Mouse (Mus musculus) mesoderm, embryonic 11.5 days (tissue): ENCODE results near the gene Slc25a14.

Experiments used
- DNase-seq: peaks from one replicate; pipeline ENCODE4 v3.0.0-alpha.2; 2012; ENCODE audit warnings: low read depth, low spot score

Slc25a14 gene

DNA sequence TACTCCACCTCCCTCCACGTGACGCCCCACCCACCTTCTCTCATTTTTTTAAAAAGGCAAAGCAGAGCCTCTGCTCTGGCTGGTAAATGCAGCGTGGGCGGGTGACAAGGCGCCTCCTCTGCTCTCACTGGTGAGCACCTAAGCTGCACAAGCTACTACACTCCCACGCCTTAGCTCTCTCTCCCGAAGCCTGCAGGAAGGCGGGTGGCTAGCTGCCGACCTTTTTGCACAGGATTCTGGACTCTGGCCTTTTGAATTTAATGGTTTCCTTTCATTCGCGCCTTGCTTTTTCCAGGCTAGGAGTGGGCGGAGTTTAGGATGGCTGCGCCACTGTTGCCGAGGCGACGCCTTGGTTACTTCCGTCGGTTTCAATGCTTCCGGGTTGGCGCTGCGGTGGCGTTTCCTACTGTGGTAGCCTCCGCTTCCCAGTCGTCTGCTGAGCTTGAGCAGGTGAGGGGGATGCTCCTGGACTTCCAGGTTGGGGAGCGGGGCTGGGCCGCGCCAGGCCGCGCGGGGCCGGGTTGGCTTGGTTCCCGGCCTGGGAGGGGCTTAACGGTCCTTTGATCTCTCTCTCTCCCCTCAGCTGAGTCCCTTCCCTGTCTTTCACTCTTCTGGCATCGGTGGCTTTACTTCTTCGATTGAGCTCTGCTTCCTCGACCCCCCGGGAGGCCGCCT lies at the start of gene Slc25a14:
Gene Slc25a14, plus strand, starts transcription at position 35 of the 675 bp plus-strand sequence.
- DNase-seq, result peak; percentile 78

- no peak for DNase-seq
Observed at GRCm38 (mm10) chrX:48583332-48583731, 39.9 kb upstream of the Slc25a14 start.

GRCm38 (mm10) chrX:48593721-48594098 lies 29.5 kb upstream of the Slc25a14 start:
- peak; percentile 4 for DNase-seq

GRCm38 (mm10) chrX:48594099-48594760 lies 29.0 kb upstream of the Slc25a14 start, which contains the start of gene Zfp280c:
Zfp280c (minus strand) TSS chrX:48594504.
- peak; percentile 63 for DNase-seq

GRCm38 (mm10) chrX:48596053-48596452 lies 27.2 kb upstream of the Slc25a14 start:
- DNase-seq, result no peak

DNA sequence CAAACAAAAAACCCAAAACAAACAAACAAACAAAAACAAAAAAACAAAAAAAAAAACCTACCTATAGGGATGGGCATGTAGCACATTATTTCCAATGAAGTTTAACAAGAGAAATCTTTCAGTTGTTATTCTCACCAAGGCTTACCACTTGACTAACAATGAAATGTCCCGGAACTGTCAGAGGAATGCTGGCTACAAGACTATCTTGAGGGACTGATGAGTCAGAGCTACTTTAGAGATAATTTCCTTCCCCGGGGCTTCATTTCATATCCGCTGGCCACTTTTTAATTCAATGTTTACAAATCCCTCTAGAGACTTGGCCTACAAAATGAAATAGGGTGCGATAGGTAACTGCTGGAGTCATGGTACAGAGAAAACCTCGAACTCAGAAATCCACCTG lies 26.3 kb upstream of the Slc25a14 start:
- no peak for DNase-seq

GRCm38 (mm10) chrX:48604872-48605271 lies 18.3 kb upstream of the Slc25a14 start:
- DNase-seq, result no peak

DNA sequence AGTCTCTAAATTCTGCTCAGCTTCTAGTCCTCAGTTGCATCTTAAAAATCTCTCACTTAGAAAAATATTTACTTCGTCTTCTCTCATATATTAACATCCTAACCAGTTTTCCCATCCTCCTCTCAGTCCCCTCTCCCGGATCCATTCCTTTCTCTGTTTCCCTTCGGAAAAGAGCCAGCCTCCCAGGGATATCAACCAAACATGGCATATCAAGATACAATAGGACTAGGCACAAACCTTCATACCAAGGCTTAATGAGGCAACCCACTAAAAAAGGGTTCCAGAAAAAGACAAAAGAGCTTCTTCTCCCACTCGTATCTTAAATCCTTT lies 199 bp upstream of the Slc25a14 start:
- no peak for DNase-seq

GRCm38 (mm10) chrX:48624054-48624420 lies 824 bp downstream of the Slc25a14 start:
- DNase-seq, result no peak

DNA sequence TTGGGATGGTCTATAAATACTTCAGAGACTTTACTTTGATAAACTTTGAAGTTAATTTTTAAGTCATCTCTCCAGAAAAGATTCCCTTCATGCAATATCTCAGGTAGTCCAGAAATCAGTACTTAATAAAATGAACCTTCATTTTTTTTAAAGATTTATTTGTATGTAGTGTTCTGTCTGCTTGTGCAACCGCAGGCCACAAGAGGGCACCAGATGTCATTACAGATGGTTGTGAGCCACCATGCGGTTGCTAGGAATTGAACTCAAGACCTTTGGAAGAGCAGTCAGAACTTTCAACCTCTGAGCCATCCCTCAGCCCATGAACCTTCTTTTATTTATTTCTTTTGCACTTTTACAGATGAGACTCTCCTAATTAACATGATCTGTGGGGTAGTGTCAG lies 13.8 kb downstream of the Slc25a14 start:
- DNase-seq, result no peak

DNA sequence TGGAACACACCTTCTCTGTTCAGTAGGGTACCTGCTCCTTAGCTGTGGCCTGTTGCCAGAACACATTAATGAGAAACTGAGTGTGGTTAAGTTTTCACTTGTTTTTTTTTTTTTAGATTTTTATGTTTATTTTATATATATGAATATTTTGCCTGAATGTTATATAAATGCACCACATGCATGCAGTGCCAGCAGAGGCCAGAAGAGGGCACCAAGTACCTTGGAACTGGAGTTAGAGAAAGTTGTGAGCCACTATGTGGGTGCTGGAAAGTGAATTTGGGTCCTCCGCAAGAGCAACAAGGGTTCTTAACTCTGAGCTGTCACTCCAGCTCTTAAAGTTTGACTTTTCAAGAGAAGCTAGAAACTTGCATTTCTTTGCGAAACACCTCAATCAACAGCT lies 20.9 kb downstream of the Slc25a14 start:
- DNase-seq, result no peak

- peak; percentile 67 for DNase-seq
Observed at GRCm38 (mm10) chrX:48666807-48667206, 43.6 kb downstream of the Slc25a14 start.

DNA sequence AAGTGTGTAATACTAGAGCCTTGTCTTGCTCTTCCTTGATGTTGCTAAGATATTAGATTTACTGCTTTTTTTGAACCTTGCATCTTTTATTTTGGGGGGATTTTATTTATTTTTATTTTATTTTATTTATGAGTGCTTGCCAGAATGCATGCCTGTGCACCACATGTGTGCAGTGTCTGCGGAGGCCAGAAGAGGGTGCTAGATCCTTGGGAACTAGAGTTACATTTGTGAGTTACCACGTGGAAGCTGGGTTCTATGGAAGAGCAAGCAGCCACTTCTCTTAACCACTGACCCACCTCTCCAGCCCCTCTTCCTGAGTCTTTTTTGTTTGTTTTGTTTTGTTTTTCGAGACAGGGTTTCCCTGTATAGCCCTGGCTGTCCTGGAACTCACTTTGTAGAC lies 46.4 kb downstream of the Slc25a14 start:
- peak; percentile 3 for DNase-seq

DNA sequence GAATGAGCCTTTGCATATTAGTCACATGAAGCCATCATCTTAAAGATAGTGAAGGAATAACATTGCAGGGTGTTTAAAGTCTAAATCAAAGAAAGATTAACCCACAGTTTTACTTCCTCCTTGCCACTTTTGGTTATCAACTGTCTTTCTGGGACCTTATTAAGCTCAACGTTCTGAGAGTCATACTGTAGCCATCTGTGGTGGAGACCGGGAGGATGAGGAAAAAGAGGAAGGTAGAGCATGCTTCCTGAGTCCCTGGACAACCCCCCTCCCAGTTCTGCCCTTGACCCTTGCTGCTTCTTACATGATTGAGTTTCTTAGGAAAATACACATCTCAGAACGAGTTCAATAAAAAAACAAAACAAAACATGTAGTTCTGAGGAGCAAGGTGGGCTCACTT lies 48.5 kb downstream of the Slc25a14 start:
- DNase-seq, result no peak

DNA sequence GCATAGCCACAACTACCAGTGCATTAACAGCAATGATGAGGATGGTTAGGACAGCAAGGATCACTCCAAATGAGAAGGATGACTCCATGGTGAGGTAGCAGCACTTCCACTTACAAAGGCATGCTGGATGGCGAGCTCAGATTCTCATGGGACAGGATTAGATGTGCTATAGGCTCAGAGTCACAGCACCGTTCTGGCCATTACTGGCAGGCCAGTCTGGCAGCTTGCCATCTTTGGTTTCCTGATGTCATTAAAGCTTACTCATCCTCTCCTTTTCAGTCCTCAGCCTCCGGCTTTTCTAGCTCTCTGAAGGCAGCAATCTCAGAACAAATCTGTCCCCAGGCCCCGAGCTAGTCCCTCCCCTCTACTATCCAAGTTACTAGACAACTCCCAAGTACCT lies 51.0 kb downstream of the Slc25a14 start, which contains the start of gene Gpr119:
Gene Gpr119, minus strand, starts transcription at position 308 of the 400 bp plus-strand sequence.
- DNase-seq, result no peak

DNA sequence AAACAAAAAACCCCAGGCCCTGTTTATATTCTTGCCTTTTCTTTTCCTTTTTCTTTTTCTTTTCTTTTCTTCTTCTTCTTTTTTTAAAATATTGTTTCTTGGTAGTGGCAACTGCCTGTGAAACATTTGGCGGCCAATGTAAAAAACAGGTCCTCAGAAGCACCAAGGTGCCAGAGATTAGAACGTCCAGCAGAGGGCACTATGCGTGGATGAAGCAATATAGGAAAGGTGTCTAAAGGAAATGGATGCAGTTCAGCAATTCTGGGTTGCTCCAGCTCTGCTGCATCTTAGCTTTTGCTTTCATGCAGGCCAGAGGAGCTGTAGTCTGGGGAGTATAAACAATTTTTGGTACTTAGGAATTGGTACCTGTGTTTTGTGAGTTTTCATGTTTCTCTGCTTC lies 60.2 kb downstream of the Slc25a14 start:
- peak; percentile 47 for DNase-seq

GRCm38 (mm10) chrX:48683857-48684256 lies 60.6 kb downstream of the Slc25a14 start:
- no peak for DNase-seq

GRCm38 (mm10) chrX:48694460-48694859 lies 71.2 kb downstream of the Slc25a14 start:
- no peak for DNase-seq

DNA sequence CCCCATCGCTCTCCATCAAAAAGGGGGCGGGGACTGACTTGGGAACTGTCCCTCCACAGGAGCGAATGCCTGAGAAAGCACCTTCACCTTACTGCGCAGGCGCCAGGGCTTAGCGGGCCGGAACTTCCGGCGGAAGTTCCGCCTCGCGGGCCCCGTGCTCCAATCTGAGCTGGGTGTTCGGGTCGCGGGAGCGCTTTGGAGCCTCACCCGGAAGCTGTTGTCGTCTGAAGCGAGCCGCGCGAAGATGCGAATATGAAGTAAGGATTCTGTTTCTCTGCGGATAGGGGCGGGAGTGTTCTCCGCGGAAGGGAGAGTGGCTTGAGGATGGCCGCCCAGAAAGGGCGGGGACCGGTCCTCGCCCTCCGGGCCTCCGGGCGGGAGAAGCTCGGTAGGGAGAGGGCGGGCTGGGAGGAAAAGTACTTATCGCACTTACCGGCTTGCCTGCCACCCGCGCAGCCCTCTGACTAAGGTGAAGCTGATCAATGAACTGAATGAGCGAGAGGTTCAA lies 71.7 kb downstream of the Slc25a14 start, which contains the start of gene Rbmx2:
Gene Rbmx2, plus strand, starts transcription at position 141 of the 508 bp plus-strand sequence.
- DNase-seq, result peak; percentile 95

DNA sequence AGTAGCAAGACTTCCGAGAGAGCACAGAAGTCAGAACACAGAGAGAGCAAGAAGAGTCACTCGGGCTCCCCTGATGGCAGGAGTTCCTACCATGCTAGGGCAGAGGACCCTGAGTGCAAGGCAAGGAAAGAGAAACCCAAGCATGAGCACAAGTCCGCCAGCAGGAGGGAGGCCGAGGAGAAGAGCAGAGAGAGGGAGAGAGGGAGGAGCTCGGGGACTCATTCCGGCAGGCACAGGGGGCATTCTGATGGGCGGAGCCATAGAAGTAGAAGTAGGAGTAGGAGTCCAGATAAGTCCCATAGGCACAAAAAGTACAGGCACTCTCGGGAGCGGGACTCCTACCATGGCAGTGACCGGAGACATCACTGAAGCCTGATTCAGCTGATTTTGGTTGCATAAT lies 86.5 kb downstream of the Slc25a14 start:
- DNase-seq, result no peak
